Mouse (Mus musculus) liver, embryonic 14.5 days (tissue): ENCODE data around the gene Sgsm1.

ENCODE experiments used
- CTCF ChIP-seq: IDR thresholded peaks from 2 replicates; pipeline ENCODE4 v1.5.1; 2016; ENCODE audit warnings: antibody characterized with exemption, low read depth, control low read depth
- EP300 ChIP-seq: IDR thresholded peaks from 2 replicates; pipeline ENCODE4 v1.6.1; 2016; ENCODE audit warnings: antibody characterized with exemption, low read depth

DNA sequence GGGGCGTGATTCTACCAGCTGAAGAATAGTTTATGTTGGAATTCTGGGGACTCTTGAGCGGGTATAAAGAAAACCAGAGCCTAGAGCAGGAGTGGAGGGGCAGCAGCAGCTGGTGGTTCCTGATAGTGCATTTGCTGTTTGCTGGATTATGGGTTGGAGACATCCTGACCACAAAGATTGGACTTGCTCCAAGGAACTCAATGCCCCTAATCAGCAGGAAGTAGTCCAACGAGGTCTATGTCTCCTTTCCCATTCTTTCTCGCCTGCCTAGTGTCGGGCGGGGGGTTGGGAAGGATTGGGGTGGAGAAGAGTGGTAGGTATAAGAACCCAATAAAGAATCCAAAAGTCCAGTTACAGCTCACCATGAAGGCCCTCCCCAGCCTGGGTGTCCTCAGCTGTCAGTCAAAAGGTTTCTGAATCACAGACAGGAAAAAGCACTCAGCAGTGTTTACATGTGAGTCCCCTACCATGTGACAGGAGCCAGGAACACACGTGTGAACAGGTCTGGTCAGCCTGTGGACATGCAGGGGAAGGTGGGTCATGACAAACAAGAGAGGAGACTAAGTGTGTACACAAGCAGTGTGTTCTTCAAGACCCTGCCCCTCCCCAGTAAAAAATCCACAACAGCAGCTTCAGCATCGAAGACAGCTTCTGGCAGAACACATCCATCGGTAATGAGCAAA, 103.8 kb downstream of the Sgsm1 start:
- TF ChIP-seq CTCF = no peak
- TF ChIP-seq EP300 = no peak
